Mouse (Mus musculus) thymus, adult 2 months (tissue): ENCODE measurements around the gene Cst6. TPM values are rescaled to one million over a fixed set of nuclear protein-coding genes. Genes with fewer than 3 reads are reported as not detected.
A peak's percentile ranks its signal among the peaks of the same experiment; 100 is the strongest.

Experiments used
- DNase-seq: peaks from one replicate; pipeline ENCODE4 v3.0.0; 2021
- H3K27ac ChIP-seq: fragments of 200-500 bp; 2 replicates; pipeline ENCODE4 v1.5.1; 2012; ENCODE audit warnings: low read length, control low read depth; ENCODE audit not compliant: control insufficient read depth, insufficient read depth
- H3K27me3 ChIP-seq: fragments of 200-500 bp; 2 replicates; pipeline ENCODE4 v1.6.1; 2012; ENCODE audit warnings: mild to moderate bottlenecking, low read length, moderate library complexity, mixed read lengths; ENCODE audit not compliant: control insufficient read depth, insufficient read depth
- H3K36me3 ChIP-seq: fragments of 200-500 bp; 2 replicates; pipeline ENCODE4 v1.6.1; 2012; ENCODE audit warnings: mild to moderate bottlenecking, low read length, moderate library complexity; ENCODE audit not compliant: control insufficient read depth, insufficient read depth
- H3K4me1 ChIP-seq: fragments of 200-500 bp; replicated peaks from 2 replicates; pipeline ENCODE4 v1.6.1; 2012; ENCODE audit warnings: low read length; ENCODE audit not compliant: control insufficient read depth, insufficient read depth
- H3K4me3 ChIP-seq: fragments of 200-500 bp; 2 replicates; pipeline ENCODE4 v1.5.1; 2012; ENCODE audit warnings: mild to moderate bottlenecking, low read length, control low read depth, moderate library complexity; ENCODE audit not compliant: control insufficient read depth, insufficient read depth
- CTCF ChIP-seq: fragments of 200-500 bp; IDR thresholded peaks from 2 replicates; pipeline ENCODE4 v1.5.1; 2012; ENCODE audit warnings: mild to moderate bottlenecking, control low read depth, low read length, moderate library complexity, borderline replicate concordance; ENCODE audit not compliant: control insufficient read depth, poor library complexity, insufficient read depth; ENCODE audit errors: extremely low read depth
- POLR2A ChIP-seq: fragments of 200-500 bp; IDR thresholded peaks from 2 replicates; pipeline ENCODE4 v1.6.1; 2012; ENCODE audit warnings: mild to moderate bottlenecking, low read length, control low read depth, moderate library complexity; ENCODE audit not compliant: control insufficient read depth, poor library complexity, insufficient read depth; ENCODE audit errors: extremely low read depth
- WGBS: fragments of 180-500 bp; shearing (Covaris S2); methylation state at CpG from one replicate; pipeline ENCODE4 v1.1.7; 2018; 5-methylcytosine and 5-hydroxymethylcytosine counted together
- polyA plus RNA-seq: library from polyadenylated mRNA; depleted of rRNA; stranded (reverse); fragments of >200 nt; gene quantifications from 2 replicates; pipeline ENCODE4 v1.2.3, GENCODE M21; 2012

Cst6 gene
- polyA plus RNA-seq, 1 experiment, result 101 TPM

- no peak overlapping the region for H3K27ac ChIP-seq
- TF ChIP-seq CTCF (no peak), POLR2A (no peak)
- H3K4me1 ChIP-seq, result 0 out of 2 replicates have a peak, but pooled peaks cover 3% of the 10 kb centered on the region
- H3K36me3 ChIP-seq, result no peaks in the 10 kb centered on the region
- H3K4me3 ChIP-seq, result no peak overlapping the region
- DNase-seq, result no peak
- no peaks in the 10 kb centered on the region for H3K27me3 ChIP-seq
- 83% methylated on average over 7 of the region's 7 CpGs for WGBS
Observed at GRCm38 (mm10) chr19:5309025-5309424, 40.3 kb downstream of the Cst6 start.

DNA sequence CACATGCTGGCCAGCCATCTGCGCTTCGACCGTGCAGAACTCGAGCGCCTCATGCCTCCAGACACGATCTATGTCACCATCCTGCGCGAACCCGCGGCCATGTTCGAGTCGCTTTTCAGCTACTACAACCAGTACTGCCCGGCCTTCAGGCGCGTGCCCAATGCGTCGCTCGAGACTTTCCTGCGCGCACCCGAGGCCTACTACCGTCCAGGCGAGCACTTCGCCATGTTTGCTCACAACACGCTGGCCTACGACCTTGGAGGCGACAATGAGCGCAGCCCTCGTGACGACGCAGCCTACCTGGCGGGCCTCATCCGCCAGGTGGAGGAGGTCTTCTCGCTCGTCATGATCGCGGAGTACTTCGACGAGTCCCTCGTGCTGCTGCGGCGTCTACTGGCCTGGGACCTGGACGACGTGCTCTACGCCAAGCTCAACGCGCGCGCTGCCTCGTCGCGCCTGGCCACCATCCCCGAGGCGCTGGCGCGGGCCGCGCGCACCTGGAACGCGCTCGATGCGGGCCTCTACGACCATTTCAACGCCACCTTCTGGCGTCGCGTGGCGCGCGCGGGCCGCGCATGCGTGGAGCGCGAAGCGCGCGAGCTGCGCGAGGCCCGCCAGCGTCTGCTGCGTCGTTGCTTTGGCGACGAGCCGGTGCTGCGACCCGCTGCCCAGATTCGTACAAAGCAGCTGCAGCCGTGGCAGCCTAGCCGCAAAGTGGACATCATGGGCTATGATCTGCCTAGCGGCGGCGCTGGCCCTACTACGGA lies 42.2 kb downstream of the Cst6 start:
- H3K4me1 ChIP-seq, result 0 out of 2 replicates have a peak, but pooled peaks cover 3% of the 10 kb centered on the region
- 58% methylated on average over 98 of the region's 98 CpGs for WGBS
- TF ChIP-seq POLR2A, result no peak
- TF ChIP-seq CTCF, result no peak
- no peaks in the 10 kb centered on the region for H3K36me3 ChIP-seq
- no peak for DNase-seq
- H3K27ac ChIP-seq, result no peak overlapping the region
- peak overlapping the region; percentile 22; the same call in 1 of the 2 replicates for H3K4me3 ChIP-seq
- H3K27me3 ChIP-seq, result no peaks in the 10 kb centered on the region

DNA sequence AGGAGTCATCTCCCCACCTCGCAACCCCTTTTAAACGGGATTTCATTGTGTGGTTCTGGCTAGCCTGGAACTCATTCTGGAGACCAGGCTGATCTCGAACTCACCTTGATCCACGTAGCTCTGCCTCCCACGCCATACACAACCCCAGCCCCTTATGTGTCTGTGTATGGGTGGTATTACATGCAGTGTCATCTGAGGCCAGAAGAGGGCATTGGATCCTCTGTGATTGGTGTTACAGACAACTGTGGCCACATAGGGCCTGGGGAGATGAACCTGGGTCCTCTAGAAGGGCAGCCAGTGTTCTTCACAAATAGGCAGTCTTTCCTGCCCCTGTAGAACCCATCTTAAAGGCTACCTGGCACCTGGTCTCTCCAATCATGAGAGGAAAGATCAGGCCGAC lies 43.1 kb downstream of the Cst6 start:
- Histone ChIP-seq H3K36me3 (no peaks in the 10 kb centered on the region), H3K4me3 (no peak overlapping the region), H3K27ac (no peak overlapping the region), H3K4me1 (0 out of 2 replicates have a peak, but pooled peaks cover 3% of the 10 kb centered on the region), H3K27me3 (no peaks in the 10 kb centered on the region)
- 88% methylated on average over 6 of the region's 6 CpGs for WGBS
- TF ChIP-seq CTCF (no peak), POLR2A (no peak)
- DNase-seq, result no peak

DNA sequence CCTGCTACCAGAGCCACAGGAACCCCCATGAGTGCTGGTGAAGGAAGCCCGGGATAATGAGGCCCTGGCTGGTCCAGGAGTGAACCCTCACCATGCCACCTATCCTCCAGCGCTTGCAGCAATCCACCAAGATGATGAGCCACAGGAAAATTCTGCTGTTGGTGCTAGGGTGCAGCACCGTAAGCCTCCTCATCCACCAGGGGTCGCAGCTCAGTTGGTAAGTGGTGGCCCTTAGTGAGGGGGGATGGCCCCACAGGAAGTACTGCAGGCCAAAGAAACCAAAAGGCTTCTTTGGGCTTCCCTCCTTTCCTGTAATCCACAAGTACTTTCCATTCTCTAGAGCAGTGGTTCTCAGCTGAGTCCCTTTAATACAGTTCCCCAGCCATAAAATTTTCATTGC lies 46.9 kb downstream of the Cst6 start:
- Histone ChIP-seq H3K27ac (no peak overlapping the region), H3K4me1 (0 out of 2 replicates have a peak, but pooled peaks cover 3% of the 10 kb centered on the region), H3K36me3 (no peaks in the 10 kb centered on the region), H3K4me3 (no peak overlapping the region), H3K27me3 (no peaks in the 10 kb centered on the region)
- DNase-seq, result peak; percentile 85
- TF ChIP-seq CTCF (peak; percentile 79), POLR2A (no peak)
- WGBS, result 5% methylated on average over 4 of the region's 4 CpGs

DNA sequence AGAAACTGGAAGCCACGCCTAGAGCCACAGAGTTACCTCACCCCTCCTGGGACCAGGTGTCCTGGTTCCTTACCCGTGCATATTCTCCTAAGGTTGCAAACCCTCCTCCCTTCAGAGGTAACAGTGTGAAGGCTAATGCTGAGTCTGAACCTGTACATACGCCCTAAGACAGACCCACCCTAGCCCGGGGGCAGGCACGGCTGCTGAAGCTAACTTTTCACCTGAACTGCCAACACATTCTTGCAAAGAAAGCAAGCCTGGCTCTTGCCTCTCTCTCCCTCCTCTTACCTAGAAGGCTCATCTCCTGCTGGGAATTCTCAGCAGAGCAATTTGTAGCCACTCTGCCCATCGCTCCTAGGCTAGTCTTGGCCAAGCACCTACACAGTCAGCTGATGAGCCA lies 48.8 kb downstream of the Cst6 start:
- DNase-seq, result no peak
- 77% methylated on average over 6 of the region's 6 CpGs for WGBS
- no peaks in the 10 kb centered on the region for H3K27me3 ChIP-seq
- H3K4me3 ChIP-seq, result no peak overlapping the region
- no peak overlapping the region for H3K27ac ChIP-seq
- TF ChIP-seq CTCF (no peak), POLR2A (no peak)
- 0 out of 2 replicates have a peak, but pooled peaks cover 2% of the 10 kb centered on the region for H3K4me1 ChIP-seq
- H3K36me3 ChIP-seq, result no peaks in the 10 kb centered on the region

DNA sequence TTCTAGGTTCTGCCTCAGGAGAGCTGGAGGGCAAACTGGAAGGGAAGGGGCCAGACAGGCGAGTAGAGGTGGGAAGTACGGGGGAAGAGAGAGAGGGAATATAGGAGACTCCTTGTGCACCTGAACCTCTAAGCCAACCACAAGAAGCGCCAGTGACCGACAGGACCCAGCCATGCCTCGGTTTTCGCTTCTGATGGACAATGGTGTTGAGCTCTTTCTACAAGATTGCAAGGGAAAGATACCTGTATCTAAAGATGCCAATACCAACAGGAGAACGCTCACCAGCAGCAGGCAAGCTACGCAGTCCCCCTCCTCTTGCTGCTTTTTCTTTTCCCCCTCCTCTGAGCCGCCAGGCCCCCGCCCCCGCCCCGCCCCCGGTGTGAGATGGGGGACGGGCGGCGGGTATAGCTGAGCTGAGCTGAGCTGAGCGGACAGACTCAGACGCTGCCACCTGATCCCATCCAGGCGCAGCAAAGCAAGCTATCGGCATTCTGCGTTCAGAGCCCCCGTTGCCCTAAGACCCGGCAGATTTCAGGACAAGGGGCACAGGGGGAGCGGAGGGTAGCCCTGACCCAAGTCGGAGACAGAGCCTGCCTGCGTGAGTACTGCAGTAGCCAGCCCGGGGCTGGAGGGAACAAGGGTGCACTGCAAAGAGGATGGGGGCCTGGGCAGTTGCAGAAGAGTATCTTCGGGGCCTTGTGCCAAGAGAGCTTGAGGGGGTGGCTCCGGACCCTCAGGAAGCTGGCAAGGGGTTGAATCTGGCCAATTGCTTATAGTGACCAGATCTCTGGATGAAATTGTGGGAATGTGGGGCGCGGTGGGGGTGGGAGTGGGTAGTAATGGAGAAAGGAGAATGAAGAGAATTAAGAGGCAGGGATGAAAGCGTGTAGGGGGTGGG lies 51.2 kb downstream of the Cst6 start, which contains the start of gene Gal3st3:
Gal3st3 (plus strand) TSS at position 429 of the 898 bp plus-strand sequence.
- WGBS, result 58% methylated on average over 32 of the region's 32 CpGs
- H3K27me3 ChIP-seq, result no peaks in the 10 kb centered on the region

More for the DNA sequence above, 51.2 kb downstream of the Cst6 start, which contains the start of gene Gal3st3:
- H3K27ac ChIP-seq, result no peak within 1 kb of the TSS
- peaks cover 6% of the 10 kb centered on the region for H3K4me1 ChIP-seq
- H3K36me3 ChIP-seq, result no peaks in the 10 kb centered on the region; the same call in 1 of the 2 replicates
- DNase-seq, result no peak
- H3K4me3 ChIP-seq, result no peak within 1 kb of the TSS
- TF ChIP-seq POLR2A, result no peak
- no peak for TF ChIP-seq CTCF
